Mouse (Mus musculus): ENCODE measurements around the gene Umad1.

Gene Umad1

DNA sequence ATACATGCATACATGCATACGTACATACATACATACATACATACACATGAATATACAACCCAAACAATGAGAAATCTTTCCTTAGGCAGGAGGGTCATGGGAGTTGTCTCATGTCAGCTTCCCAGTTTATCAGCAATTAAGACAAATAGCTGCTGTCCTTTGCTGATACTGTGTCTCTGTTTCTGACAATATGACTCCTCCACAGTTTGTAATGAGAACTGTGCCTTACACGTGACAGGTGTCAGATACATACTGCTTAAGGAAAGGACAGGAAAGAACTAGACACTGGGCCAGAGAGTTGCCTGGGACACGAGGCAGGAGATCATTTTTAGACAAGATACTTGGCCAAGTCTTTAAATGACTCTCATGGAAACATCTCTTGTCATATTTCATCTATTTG, 215.2 kb downstream of the Umad1 start:
- DNase-seq (ENCODE audit: low spot score) = no peak

DNA sequence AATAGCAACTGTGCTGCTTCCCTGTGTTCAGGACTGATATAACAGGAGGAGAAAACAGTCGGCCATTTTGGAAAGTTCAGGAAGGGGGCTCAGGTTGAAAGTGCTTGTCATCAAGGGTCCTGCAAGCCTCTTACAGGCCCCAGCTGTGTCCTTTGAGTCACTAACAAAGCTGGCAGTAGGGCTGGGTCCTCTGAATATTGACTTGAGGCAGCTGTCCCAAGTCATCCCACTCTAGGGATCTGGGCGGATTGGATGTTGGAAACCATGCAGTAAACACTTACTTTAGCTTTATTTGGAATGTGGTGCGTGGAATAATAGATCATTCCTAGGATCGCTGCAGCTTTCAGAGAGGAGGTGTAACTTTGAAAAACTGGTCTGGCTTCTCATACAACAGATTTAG, 215.7 kb downstream of the Umad1 start:
- no peak for DNase-seq (ENCODE audit: low spot score)

DNA sequence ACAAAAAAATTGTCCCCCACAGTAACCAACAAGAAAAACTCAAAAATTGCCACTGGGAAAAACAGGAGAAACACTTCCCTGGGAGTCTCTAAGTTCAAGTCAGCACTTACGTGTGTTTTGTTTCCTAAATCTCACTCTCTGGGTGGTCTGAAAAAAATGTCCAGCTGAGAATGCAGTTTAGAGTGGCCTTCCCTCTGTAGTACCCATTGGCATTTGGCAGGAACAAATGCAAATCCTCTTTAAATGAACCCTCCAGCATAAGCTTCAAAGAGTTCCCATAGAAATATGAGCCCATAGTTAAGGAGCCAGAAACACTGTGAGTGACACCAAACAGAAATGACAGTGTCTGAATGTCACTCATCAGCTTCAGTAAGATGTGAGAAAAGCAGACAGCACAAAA, 220.1 kb downstream of the Umad1 start:
- DNase-seq (ENCODE audit: low spot score) = no peak

- no peak for DNase-seq (ENCODE audit: low spot score)
Observed at GRCm38 (mm10) chr6:8484437-8485275, 225.6 kb downstream of the Umad1 start.

- no peak for DNase-seq (ENCODE audit: low spot score)
Observed at GRCm38 (mm10) chr6:8485414-8486175, 226.5 kb downstream of the Umad1 start.

- DNase-seq (ENCODE audit: low spot score) = no peak
Observed at GRCm38 (mm10) chr6:8486391-8487043, 227.4 kb downstream of the Umad1 start.

DNA sequence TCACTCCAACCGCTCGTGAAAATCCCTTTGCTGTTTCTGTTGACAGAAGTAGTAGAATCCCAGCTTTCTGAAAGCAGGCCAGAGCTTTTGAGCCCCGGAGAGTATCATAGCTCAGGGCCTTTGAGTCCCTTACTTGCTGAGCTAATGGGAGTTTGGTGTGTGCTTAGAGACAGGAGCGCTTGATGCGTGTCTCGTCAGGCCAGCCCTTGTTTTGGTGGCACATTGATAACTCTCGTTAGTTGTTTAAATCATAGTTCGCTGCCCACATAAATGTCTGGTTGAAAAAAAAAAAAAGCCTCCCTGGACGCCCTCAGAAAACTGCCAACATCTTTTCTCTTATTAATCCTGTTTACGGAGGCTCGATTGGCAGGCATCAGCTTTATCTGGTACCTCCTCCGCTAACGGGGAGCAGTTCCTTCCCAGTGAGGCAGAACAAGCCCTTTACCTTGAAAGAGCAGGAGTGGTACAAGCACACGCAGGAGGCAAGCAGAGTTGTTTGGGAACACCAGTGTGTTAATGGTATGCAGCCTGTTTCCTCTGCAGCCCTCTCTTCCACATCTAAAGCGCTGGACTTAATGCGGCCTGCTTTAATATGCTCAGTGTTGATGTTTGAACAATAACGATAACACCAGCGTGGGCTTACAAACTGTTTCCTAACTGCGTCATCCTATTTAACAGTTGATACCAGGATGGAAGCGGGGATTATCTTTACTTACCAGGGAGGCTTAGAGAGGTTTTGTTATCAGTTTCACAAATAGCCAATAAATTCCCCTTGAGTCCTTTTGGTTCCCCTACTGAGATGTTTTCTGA, 228.2 kb downstream of the Umad1 start:
- DNase-seq (ENCODE audit: low spot score) = no peak

GRCm38 (mm10) chr6:8488249-8488648, 229.2 kb downstream of the Umad1 start:
- no peak for DNase-seq (ENCODE audit: low spot score)

DNA sequence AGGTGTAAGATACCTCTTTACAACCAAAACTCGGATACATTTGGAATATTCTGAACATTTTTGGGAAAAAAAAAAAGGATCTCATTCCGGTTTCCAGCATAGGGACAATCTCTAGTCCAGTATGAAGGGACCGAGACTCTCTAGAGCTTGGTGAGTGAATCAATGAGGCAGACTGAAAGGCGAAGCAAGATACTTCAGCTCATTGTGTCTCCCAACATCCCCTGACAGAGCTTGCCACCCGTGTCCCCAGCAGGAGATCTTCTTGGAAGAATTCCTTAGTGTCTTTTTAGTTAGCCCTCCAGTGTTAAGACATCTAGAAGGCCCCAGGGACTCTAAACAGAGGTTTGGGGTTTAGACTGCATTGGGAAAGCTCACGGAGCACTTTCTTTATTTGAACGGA, 230.2 kb downstream of the Umad1 start:
- no peak for DNase-seq (ENCODE audit: low spot score)

GRCm38 (mm10) chr6:8489938-8490585, 231.0 kb downstream of the Umad1 start:
- no peak for DNase-seq (ENCODE audit: low spot score)

DNA sequence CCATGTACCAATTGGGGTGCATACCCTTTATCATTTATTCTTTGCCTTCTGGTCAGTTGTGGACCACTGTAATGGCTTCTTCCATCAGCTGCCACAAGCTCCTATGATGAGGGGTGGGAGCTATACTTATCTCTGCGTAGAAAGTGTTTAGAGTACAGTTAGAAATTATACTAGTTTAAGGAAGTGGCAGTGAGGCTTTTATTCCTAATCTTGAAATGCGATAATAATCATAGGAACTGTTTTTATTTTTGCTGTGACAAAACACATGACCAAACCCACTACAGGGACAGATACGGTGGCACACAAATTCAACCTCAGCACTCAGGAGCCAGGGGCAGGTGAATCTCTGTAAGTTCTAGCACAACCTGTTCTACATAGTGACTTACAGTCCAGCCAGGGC, 233.2 kb downstream of the Umad1 start:
- no peak for DNase-seq (ENCODE audit: low spot score)

GRCm38 (mm10) chr6:8495109-8495826, 236.2 kb downstream of the Umad1 start:
- DNase-seq (ENCODE audit: low spot score) = no peak

- DNase-seq (ENCODE audit: low spot score) = no peak
Observed at GRCm38 (mm10) chr6:8495827-8496222, 236.7 kb downstream of the Umad1 start.

GRCm38 (mm10) chr6:8497234-8497867, 238.3 kb downstream of the Umad1 start:
- DNase-seq (ENCODE audit: low spot score) = no peak

DNA sequence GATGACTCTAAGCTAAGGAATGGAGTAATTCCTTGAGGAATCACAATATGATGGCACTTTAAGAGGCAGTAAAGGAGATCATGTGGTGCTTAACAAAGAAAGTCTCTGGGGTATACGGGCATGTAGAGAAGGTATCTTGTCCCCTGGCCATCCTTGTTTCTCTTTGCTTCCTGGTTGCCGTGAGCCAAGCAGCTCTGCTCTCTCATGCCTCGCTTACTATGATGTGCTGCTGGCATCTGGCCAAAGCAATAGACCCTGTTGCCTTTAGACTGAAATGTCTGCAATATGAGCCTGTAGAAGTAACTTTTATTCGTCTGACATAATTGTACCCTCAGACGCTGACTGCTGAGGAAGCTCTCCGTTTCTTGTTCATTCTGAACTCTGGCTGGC, 238.8 kb downstream of the Umad1 start:
- no peak for DNase-seq (ENCODE audit: low spot score)

DNA sequence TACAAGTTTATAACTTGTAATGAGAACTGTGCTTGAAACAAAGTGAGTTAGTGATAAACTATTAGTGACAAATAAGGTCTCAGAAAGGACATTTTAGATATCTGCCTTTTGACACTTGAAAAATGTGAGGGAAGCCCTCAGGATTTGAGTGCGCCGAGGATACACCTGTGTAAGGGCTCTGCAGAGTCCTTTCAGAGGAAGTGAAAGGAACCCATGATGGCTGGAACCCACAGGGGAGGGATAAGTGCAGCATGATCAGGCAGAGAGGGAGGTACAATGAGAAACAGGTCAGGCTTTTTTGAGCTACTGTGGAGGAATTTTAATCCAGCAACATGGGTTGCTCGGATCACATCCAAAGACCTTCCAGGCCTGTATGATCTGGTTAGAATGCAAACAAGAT, 239.9 kb downstream of the Umad1 start:
- DNase-seq (ENCODE audit: low spot score) = no peak

- DNase-seq (ENCODE audit: low spot score) = no peak
Observed at GRCm38 (mm10) chr6:8503953-8504352, 244.9 kb downstream of the Umad1 start.

DNA sequence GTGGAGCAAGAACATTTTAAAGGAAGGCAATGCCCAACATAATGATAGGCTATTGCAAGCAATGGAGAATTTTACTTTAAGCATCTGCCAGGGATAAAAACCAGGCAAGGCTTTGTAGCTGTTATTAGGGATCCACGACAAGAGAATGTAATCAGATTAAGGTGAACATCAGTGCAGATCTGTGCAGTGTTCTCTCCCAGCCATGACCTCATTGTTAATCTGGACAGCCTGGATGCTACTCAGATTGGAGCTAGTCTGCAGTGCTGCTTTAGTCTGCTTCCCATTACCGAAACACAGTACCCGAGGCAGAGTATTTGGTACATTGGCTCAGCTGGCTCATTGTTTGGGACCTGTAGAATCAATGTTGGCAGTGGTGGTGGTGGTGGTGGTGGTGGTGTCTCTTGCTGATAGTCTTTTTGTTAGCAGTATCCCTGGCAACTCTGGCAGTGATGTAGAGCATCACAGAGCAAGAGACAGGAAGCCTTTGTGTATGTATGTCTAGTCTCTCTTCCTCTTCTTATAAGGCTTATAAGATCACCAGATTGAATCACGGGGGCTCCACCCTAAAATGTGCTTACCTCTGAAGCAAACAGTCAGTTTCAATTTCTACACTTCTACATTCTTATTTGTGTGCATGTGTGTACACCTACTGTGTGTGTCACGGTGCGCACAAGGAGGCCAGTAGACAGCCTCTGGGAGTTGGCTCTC, 245.6 kb downstream of the Umad1 start:
- no peak for DNase-seq (ENCODE audit: low spot score)

DNA sequence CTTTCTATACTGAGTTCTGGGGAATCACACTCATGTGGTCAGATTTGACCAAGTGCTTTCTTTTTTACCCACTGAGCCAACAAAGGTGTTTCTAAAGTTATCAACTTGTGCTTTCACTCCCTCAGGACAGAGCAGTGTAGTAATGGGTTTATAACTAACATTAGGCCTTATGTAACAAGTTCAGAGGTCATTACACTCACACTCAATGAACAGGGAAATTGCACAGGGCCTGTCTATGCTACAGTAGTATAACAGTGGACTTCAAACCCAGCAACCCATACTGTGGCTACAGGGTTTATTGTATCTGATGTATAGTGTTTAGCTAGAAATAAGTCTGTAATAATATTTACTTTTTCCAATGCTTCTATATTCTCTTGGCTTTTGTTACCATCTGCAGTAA, 247.5 kb downstream of the Umad1 start:
- DNase-seq (ENCODE audit: low spot score) = no peak

Data from adipocyte (in vitro differentiated cells).